Mouse (Mus musculus): ENCODE data around the gene Arhgap15.

GRCm38 (mm10) chr2:44166716-44167115 is 418.1 kb downstream of the Arhgap15 start:
- no peak for TF ChIP-seq ZC3H11A (IDR thresholded peaks at IDR 0.05; ENCODE audit: low read depth, low read length)
- TF ChIP-seq CTCF (conservative IDR thresholded peaks at IDR 0.05 in 1 of 2, IDR thresholded peaks at IDR 0.05 in 1 of 2; ENCODE audit: low read depth in 2 of 2, low read length in 2 of 2) = no peak
- no peak for TF ChIP-seq POLR2A (IDR thresholded peaks at IDR 0.05; ENCODE audit: low read depth, low read length)

Data from CH12.LX (cell line).